Mouse (Mus musculus): Measurements from ENCODE around the gene Alkbh7. TPM values are rescaled to one million over a fixed set of nuclear protein-coding genes. Genes with fewer than 3 reads are reported as not detected.

Gene Alkbh7
- polyA plus RNA-seq, 1 experiment from 2014 or later, result 35.0 TPM

GRCm38 (mm10) chr17:56986105-56986805 lies 10.9 kb upstream of the Alkbh7 start:
- DNase-seq (ENCODE audit: low spot score), result no peak

- DNase-seq (ENCODE audit: low spot score), result no peak
Measured at GRCm38 (mm10) chr17:56988441-56988840, 8.7 kb upstream of the Alkbh7 start.

GRCm38 (mm10) chr17:56988921-56989430 lies 8.2 kb upstream of the Alkbh7 start:
- no peak for DNase-seq (ENCODE audit: low spot score)

- no peak for DNase-seq (ENCODE audit: low spot score)
Measured at GRCm38 (mm10) chr17:56989467-56990114, 7.5 kb upstream of the Alkbh7 start.

- peak; percentile 97 for DNase-seq (ENCODE audit: low spot score)
Measured at GRCm38 (mm10) chr17:56990115-56990746, 6.9 kb upstream of the Alkbh7 start, which contains the start of gene Clpp. TSS of gene Clpp (plus strand) at chr17:56990305.

GRCm38 (mm10) chr17:56990966-56991365 lies 6.2 kb upstream of the Alkbh7 start:
- no peak for DNase-seq (ENCODE audit: low spot score)

GRCm38 (mm10) chr17:56995046-56995445 lies 2.1 kb upstream of the Alkbh7 start:
- no peak for DNase-seq (ENCODE audit: low spot score)

- DNase-seq (ENCODE audit: low spot score), result no peak
Measured at GRCm38 (mm10) chr17:56996506-56996905, 633 bp upstream of the Alkbh7 start.

GRCm38 (mm10) chr17:56999414-56999813 lies 2.3 kb downstream of the Alkbh7 start:
- DNase-seq (ENCODE audit: low spot score), result no peak

- DNase-seq (ENCODE audit: low spot score), result no peak
Measured at GRCm38 (mm10) chr17:56999968-57000609, 3.0 kb downstream of the Alkbh7 start, which contains the start of gene Pspn. TSS of gene Pspn (minus strand) at chr17:57000018.

- no peak for DNase-seq (ENCODE audit: low spot score)
Measured at GRCm38 (mm10) chr17:57001228-57001627, 4.1 kb downstream of the Alkbh7 start.

GRCm38 (mm10) chr17:57003994-57004393 lies 6.9 kb downstream of the Alkbh7 start:
- DNase-seq (ENCODE audit: low spot score), result no peak

- no peak for DNase-seq (ENCODE audit: low spot score)
Measured at GRCm38 (mm10) chr17:57007137-57007905, 10.2 kb downstream of the Alkbh7 start.

GRCm38 (mm10) chr17:57010911-57011235 lies 13.7 kb downstream of the Alkbh7 start:
- no peak for DNase-seq (ENCODE audit: low spot score)

- peak; percentile 100 for DNase-seq (ENCODE audit: low spot score)
Measured at GRCm38 (mm10) chr17:57011236-57012141, 14.3 kb downstream of the Alkbh7 start, which contains the start of the genes Gtf2f1 and Gm17949. TSS of gene Gtf2f1 (minus strand) at chr17:57011288. TSS of gene Gm17949 (plus strand) at chr17:57011469.

GRCm38 (mm10) chr17:57012245-57012795 lies 15.2 kb downstream of the Alkbh7 start:
- no peak for DNase-seq (ENCODE audit: low spot score)

- no peak for DNase-seq (ENCODE audit: low spot score)
Measured at GRCm38 (mm10) chr17:57019693-57020092, 22.6 kb downstream of the Alkbh7 start.

GRCm38 (mm10) chr17:57020960-57021359 lies 23.8 kb downstream of the Alkbh7 start:
- DNase-seq (ENCODE audit: low spot score), result no peak

GRCm38 (mm10) chr17:57027471-57027870 lies 30.3 kb downstream of the Alkbh7 start:
- DNase-seq (ENCODE audit: low spot score), result no peak

Measured in thymus, postnatal 0 days (tissue).